Mouse (Mus musculus) right cerebral cortex, postnatal 14 days (tissue): Measurements from ENCODE around the gene Elmsan1.
"Not testable (repeated sequence)": the region's sequence is repeated elsewhere in the genome, so short reads cannot be mapped to it uniquely, and the experiment has no call there.

ENCODE experiments used
- DNase-seq: peaks from one replicate; pipeline ENCODE4 v3.0.0; 2022

Elmsan1 gene

DNA sequence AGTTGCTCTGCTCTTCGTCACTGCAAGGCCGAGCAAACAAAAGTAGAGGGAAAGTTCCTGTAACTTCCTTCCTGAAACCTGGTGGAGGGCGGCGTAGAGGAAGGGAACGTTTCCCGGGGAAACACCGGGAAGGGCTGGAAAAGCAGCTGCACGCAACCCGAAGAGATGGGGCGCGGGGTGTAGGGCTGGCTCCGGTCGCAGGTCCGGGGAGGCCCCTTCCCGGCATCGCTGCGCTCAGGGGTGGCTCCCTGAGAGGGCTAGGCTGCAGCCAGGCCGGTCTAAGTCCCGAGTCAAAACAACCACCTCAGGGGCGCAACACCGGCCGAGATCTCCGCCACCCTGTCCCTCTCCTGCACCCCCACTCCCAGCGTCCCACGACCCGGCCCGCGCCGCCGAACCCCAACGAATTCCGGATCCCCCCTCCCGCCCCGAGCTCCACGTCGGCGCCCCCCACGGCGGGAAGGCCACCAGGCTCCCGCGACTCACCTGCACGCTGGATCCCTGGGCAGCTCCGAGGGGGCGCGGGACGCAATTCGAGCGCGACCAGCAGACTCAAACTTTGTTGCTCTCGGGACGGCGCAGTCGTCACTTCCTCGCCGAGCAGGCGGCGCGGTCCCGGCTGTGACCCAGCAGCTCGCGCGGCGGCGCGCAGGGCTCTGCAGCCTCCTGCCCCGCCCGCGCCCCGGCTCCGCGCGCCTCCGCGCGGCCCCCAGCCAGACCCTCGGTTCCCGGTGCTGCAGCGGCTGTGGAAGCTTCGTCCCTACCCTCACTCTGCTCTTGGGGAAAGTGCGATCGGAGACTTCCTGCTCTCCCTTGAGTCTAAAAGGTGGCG, at the start of gene Elmsan1:
TSS of gene Elmsan1 (minus strand) at position 593 of the 832 bp plus-strand sequence.
- DNase-seq, result peak; percentile 66

DNA sequence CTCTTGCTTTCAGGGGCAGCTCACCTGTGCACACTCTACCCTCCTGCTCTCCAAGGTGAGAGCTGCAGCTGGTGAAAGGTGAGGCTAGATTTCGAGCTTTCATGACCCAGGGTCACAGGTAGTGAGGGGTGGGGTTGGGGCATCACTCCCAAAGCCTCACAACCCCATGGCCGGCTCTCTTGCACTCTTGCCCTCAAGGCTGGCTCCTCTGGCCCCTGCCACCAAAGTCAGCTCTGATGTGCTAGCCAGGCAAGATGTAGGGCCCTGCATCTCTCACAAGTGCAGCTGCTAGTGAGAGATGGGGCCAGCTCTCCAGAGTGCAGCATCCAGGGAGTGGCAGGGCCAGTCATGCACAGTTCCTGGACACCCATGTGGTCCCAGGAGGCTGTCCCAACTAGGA, 48.6 kb upstream of the Elmsan1 start:
- DNase-seq, result no peak

DNA sequence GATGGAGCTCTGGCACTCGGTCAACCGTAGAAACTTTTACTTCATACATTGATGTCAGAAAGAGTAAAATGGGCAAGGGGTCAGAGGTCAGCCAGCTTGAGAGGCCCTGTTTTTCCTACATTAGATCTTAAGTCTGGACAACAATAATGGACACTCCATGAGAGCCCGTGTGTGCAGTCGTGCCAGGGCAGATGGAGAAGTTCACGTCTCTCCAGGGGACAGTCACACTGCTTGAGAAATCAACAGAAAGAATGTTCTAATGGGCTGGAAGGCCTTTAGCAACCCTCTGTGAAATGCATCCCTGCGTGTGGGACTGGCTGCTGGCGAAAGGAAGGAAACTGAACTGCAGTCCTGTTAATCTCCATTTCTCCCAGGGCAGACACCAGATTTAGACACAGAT, 41.7 kb upstream of the Elmsan1 start:
- no peak for DNase-seq

DNA sequence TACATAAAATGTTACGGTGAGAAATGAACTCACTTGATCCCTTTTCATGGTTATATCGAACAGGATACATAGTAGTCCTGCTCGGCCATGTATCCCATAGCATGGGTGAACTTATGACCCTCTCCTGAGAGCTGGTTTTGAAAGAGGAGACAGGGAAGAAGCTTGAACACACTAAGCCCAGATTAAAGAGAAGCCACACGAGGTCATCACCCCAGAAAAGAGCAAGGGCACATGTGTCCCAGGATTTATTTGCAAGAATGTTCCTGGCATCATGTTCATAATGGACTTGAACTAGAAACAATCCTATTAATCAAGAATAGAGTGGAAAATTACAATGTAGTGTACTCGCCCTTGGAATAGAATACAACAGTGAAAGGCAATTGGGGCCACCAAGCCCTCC, 36.2 kb upstream of the Elmsan1 start:
- DNase-seq, result no peak

DNA sequence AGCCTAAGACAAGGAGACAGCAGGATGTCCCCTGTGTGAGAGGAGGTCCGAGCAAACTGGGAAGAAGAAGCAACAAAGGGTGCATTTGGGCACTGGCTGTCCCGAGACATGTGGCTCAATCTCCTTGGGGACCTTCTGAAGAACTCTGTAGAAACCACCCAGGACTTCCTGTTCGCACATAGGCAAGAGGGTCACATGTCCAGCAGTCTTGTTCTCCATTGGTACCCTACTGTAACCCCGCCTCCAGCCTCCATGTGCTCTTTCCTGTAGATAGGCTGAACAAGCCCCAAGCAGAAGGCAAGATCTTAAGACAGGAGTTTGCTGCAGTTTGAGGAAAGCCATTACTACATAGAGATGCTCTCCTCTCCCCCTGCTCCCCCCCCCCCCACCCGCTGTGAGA, 34.1 kb upstream of the Elmsan1 start:
- DNase-seq, result no peak

DNA sequence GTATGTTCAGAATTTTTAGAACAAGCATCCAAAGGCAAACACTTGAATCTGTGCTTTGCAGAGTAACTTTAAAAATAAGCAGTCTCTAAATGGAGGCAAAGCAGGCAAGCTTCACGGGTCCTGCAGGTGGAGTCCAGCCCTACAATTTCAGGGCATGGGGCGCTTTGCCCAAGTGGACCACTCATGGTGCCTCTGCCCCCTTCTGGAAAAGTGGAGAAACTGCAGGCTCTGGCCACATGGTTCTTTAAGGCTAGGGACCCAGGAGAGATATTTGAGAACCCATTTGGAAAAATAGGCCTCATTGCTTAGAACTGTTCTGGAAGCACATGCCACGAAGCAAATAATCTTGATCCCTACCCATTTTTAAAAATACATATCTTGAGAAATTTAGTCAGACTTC, 30.5 kb upstream of the Elmsan1 start:
- peak; percentile 49 for DNase-seq

DNA sequence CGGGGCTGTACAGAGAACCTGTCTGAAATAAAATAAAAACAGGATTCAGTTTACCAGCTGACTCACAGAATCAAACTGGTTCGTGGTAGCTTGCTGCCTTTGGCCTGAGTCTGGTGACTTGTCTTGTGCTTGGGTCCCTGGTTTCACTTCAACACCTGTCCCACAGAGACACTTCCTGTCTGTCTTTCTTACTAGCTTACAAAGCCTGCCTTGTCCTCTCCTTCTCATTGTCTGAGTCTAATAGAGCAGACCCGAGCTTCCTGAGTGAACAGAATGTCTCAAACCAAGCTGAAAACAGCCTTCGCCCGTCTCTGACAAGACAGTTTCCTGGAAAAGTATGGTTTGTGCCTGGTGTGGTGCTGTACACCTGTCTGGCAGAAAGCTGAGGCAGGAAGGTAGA, 27.0 kb upstream of the Elmsan1 start:
- no peak for DNase-seq

DNA sequence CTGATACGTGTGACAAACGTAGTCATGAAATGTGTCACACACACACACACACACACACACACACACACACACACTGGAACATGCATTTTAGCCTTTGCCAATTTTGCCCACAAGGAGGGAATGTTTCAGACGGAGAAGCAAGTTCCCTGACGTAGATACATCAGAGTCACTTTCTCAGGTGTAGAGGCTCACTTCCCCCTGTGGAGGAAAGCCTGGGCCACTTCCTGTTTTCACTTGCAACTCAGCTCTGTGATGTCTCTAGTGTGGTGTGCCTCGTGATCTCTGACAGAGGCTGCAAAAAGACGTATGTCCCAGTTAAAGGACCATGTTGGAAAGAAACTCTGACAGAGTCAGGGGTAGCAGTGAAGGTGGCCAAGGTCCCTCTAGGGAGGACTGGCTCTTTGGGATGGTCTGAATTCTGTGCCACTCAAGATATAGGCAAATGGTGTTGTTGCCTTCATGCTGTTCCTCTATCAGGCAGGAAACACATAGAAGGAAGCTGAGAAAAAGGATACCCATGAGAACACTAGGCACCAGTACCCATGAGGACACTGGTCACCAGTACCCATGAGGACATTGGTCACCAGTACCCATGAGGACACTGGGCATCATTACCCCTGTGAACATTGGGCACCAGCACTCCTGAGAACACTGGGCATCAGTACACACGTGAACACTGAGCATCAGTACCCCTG, 24.5 kb upstream of the Elmsan1 start:
- no peak for DNase-seq

DNA sequence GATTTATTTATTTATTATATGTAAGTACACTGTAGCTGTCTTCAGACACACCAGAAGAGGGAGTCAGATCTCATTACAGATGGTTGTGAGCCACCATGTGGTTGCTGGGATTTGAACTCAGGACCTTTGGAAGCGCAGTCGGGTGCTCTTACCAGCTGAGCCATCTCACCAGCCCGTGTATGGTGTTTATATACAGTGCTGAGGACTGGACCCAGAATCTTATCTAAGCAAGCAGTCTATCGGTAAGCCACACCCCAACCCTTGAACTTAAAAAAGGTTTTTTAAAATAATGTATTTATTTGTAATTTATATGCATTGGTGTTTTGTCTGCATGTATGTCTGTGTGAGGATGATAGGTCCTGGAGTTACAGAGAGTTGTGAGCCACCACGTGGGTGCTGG, 18.4 kb upstream of the Elmsan1 start:
- not testable (repeated sequence) for DNase-seq

DNA sequence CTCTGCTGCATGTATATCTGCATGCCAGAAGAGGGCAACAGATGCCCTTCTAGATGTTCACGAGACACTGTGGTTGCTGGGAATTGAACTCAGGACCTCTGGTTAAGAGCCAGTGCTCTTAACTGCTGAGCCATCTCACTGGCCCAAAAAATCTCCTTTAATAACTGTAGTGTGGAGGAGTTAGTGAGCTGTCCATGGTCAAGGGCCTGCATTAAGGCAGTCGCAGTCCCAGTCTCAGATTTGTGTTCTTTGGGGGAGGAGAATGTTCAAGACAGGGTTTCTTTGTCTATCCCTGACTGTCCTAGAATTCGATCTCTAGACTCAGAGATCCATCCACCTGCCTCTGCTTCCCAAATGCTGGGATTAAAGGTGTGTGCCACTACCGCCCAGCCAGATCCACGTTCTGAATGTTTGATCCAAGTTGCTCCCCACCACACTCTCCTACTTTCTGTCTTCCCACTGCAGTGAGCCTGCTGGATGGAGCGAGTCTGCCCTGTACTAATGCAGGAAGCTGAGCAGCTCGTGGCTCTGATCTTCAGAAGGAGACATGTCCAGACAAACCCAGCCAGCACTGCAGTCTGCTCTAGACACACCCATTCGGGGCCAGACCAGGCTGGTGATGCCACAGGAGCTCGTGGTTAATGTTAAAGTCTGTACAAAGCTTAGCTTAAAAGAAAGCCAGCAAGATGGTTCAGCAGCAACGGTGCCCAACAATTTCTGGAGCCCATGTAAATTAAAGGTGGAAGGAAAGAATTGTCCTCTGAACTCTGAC, 17.5 kb upstream of the Elmsan1 start:
- DNase-seq, result no peak

DNA sequence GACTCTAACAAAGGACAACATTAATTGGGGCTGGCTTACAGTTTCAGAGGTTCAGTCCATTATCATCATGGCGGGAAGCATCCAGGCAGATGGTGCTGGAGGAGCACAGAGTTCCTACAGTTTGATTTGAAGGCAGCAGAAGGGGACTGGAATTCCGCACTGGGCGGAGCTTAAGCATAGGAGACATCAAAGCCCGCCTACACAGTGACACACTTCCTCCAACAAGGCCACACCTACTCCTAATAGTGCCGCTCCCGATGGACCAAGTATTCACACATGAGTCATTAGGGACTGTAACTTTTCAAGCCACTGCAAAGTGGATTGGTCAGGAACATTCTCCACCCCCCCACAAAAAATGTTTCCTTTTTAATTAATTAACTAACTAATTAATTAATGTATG, 16.9 kb upstream of the Elmsan1 start:
- DNase-seq, result no peak

DNA sequence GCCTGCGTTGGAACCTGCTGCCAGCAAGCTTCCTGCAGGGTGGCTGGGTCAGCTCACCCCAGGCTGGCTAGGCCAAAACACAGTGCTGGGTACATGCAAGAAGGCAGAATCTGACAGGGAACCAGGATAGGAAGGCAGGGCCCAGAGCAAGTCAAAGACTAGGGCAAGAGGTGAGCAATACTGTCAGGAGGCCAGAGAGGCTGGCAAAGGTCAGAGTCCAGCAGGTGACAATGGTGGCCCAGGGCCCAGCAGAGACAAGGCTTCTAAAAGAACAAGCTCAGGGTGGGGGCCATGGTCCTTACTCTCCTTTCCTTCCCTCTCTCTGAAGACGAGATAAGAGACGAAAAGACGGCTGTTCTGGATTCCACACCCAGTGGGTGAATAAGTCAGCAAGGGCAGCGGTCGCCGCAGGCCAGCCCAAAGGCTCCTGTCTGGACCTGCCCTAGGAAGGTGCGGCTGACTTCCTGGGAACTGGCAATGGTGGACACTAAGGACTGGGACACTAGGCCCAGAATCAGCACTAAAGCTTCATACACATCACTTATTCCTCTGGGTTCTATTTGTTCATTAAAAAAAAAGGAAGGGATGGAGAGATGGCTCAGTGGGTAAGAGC, 14.9 kb upstream of the Elmsan1 start:
- DNase-seq, result no peak

DNA sequence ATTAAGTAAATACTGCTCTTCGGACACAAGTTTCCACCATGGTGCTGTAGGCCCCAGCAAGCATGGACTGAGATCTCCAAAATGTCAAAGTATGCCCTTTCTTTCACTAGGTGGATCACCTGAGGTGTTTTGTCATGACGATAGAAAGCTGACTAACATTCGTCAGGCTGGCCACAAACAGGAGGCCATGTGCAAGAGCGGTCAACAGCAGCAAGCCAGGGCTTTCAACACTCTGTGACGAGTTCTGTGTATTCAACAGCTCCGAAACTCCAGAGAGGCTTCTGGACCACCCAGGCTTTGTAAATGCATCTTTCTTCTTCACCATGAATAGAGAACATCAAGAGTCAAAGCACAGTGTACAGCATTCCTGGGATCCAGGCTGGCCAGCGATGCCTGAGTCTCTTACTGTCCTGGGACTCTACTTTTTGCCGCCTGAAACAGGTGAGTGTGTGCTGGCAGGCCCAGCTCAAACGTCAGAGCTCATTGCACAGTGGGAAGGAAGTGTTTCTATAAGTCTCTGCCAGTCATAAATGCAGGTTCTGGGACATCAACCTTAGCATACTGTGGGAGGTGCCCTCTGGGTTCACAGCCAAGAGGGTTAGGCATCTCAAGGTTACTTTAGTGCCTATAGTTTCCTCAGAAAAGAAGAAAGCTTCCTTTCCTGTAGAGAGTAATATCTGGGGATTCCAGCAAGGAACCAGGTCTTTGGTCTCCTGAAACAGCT, 7.6 kb upstream of the Elmsan1 start:
- DNase-seq, result no peak

DNA sequence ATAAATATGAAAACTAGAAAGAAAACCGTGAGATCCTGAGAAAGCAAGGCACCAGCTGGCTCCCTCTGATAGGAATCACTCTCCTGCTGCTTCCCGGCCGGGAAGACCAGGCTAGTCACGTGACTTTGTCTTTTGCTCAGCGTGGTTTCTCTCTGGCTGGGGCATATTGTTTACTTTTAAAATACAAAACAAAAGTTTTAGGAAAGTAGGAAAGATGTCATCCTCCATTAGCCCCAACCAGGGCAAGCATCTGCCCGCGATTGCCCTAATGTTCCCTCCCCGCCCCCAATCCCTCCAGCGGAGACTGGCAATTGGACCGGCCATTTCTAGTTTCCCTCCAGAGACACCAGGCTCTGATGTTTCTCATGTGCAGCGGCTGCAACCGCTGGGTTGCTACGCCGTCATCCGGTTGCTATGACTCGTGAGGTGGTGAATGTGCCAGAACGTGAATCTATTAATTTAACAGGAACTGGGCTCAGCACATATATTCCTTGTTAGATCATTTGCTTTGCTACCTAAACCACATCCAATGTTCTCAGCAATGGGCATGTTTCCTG, 3.8 kb upstream of the Elmsan1 start:
- DNase-seq, result peak; percentile 30

DNA sequence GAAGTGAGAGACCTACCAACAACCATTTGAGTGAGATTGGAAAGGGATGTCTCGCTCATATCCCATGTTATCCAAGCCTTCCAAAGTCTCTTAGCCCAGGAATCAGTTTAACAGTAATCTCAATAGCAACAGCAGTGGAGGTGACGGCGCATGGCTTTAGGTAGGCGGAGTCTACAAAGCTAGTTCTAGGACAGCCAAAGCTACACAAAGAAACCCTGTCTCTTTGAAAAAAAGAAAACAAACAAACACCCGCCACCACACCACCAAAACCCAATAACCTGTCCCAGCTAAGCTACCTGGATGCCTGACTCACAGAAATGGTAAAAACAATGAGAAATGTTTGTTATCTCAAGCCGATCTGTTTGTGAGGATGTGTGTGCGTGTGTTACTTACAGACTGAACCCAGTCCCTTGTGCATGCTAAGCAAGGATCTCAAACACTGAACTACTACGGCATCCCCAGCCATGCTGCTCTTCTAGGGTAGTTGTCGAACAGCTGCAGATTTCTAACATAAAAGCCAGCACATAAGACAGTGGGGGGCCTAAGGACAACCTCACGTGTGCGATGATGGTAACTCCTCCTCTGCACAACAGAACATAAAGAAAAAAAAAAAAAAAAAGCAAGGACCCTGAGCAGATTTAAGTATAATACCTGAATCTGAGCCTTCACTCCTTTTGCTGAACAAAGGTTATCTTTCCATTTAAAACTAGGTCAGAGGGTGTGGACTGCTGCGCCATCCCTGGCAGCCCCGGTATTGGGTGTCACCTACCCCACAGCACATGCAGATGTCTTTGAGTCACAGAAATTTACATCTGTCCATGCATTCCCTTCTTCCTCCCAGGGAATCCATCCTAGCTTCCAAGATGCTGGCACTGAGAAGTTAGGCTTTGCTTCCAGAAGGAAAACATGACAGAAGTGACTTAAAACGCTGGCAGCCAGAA, 2.5 kb upstream of the Elmsan1 start:
- no peak for DNase-seq

DNA sequence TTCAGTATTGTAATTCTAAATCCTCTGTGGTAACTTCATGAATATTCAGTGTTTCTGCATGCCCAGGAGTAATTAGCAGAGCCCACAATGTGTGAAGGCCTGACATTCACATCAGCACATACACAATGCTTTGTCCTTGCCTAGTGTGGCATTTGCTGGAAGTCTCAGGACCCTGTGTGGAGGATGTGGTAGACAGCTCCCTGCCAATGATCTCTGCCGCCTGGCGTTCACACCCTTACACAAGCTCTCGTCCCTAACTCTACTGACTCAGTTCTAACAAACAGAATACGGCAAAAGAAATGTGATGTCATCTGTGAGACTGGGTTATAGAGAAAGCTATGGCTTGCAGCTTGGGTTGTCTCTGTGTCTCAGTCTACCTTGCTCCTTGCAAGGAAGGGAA, 1.8 kb upstream of the Elmsan1 start:
- no peak for DNase-seq

DNA sequence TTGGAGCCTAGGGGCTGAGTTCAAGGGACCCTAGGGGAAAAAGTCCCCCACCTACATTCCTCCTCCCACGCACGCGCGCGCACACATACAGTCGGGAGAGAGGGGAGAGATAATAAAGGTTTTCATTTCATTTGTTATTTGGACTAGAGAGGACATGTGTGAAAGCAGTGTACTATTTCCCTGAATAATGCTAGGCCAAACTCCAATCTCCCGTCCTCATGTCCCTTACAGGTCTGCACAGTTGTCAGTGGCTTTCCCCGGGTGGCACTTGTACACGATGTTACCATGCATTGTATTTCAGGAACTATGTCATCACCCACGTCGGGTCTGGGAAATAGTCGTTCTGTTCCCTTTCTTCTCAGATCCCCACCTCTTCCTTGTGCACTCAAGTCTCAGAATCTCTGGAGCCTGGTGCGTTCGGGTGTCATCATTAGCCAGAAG, 460 bp upstream of the Elmsan1 start:
- no peak for DNase-seq

DNA sequence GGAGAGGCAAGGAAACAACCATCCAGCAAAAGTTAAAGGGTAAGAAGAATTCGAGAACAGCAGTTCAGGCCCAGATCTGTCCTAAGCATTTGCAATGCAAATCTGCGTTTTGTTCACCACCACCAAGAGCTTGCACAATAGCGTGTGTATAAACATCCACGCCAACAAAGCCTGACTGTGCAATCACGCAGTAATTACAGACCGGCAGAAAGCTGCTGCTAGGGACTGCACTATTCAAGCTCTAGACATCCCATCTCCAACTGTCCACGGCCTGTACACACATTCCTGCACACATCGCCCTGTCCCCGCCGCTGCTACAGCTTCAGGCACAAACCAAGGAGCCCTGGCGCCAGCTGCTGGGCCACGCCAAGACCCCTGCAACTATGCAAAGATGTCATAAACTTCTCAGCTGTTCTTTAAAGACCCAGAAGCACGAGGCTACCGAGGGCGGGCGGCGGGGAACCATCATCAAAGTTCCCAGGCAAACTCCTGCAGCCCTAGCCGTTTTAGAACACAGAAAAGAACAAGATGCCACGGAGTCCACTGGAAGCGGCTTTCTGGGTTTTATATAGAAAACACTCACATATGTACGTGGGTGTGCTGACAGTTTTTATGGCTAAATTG, 1.1 kb downstream of the Elmsan1 start:
- DNase-seq, result no peak

DNA sequence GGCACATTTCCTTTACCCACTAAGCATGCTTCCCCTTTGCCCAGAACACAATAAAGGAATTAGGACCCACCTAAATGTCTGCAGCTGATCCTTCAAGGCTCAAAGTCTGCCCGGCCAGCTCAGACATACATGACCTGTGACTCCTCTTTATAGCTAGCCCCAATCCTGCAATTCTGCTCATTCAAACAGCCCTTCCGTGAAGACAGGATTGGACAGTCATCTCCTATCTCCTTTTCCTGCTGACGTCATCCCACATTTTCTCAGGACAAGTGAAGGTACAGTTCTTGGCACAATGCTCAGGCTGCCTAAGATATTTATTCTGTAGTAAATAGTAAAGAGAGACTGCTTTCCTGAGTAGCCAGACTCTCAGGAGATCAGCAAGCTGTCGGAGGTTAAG, 1.6 kb downstream of the Elmsan1 start:
- DNase-seq, result no peak

DNA sequence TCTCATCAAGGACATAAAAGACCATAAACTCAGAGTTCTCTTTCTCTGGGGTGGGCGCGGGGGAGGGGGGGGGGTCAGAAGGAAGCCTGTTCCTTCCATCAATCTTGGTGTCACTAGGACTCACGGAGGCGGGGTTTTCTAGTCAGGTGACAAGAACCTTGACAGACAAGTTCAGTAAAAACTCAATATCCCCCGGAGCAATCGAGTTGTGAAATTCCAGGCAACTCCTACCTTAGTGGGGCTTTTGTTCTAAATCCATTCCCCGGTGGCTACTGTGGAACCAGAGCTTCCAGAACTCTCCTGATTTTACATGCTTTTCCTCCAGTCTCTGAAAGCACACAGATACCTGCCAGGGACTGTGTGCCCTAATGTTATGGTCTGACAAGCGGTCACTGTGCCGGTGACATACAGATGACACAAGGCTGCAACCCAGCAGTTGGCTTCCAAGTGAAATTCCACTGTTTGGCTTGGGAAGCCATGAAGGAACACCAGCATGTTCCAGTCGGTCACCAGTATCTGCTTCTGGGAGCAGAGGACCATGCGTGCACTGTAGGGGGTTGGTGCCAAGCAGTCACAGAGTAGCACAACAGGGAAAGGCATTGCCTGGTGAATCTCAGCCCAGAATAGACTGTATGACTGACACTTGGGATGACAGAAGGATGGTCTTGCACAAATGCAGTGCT, 2.8 kb downstream of the Elmsan1 start:
- no peak for DNase-seq
